Mouse (Mus musculus): ENCODE data around the gene Ppan.

The Ppan gene

DNA sequence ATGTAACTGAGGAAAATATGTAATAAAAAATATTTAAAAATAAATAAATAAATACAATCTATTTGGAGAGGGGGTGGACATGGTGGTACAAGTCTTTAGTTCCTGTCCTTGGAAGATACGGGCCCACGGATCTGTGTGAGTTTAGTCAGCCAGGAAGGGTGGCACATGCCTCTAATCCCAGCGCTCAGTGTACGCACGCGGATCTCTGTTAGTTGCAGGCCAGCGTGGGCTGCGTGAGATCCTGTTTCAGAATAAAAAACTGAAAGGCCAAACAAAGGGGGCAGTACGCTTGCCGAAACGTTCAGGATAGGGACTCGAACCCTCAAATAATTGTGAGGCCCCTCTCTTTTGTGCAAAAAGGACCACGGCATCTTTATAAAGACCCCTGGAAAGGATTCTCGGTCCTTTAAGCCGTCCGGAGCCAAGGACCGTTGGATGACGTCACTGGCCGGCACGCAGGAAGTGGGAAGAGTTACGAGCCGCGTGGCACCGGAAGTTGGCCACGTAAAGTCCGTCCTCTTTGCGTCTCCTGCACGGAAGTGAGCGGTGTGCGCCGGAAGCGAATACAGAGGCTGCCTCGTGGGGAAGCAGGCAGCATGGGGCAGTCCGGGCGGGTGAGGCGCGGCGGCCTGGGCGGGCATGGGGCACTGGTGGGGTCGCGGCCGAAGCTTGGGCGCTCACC is at the start of gene Ppan:
Gene Ppan (plus strand): TSS at position 472 of the 682 bp plus-strand sequence.
- DNase-seq (ENCODE audit: low spot score in 2 of 2) = peak; percentile 96 to 98

GRCm38 (mm10) chr9:20838931-20839330 is 49.0 kb upstream of the Ppan start:
- no peak for DNase-seq (ENCODE audit: low spot score in 2 of 2)

GRCm38 (mm10) chr9:20842211-20842610 is 45.8 kb upstream of the Ppan start:
- DNase-seq (ENCODE audit: low spot score in 2 of 2) = no peak

DNA sequence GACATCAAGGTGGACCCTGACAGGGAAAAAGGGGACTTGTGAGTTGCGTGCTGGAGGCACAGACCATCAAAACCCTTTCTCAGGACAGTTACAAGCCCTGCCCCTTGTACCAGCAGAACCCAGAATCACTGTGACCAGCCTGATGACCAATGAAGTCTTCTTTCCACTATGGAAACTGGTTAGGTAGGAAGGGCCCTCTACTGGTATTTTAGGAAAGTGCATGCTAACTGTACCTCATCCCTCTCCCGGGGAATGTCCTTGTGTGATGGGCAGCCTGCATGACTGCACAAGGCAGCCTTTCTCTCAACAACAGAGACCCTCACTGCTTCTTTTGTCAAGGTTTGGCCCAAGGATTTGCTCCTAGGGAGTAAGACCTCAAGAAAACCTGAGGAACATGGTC is 45.3 kb upstream of the Ppan start:
- peak; percentile 24 to 31 for DNase-seq (ENCODE audit: low spot score in 2 of 2)

- no peak for DNase-seq (ENCODE audit: low spot score in 2 of 2)
These were observed 37.8 kb upstream of the Ppan start for GRCm38 (mm10) chr9:20850179-20850578.

- DNase-seq (ENCODE audit: low spot score in 2 of 2) = no peak
These were observed 30.8 kb upstream of the Ppan start for GRCm38 (mm10) chr9:20857131-20857530.

DNA sequence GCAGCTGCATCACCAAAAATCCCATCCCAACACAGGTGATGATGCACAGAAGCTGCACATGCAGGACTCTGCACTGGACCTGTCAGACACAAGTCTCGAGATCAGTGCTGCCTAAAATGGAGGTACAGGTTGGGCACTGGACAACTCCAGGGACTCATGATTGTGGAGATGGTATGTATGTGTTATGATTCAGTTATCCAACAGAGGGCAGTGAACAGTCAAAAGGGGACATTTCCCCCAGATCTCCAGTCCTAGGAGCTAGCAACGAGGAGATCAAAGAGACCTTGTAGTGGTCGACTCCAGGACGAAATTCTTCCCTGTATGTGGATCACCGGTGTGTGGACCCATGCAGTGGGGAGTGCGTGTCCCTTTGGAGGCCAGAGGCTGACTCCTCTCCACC is 28.0 kb upstream of the Ppan start:
- no peak for DNase-seq (ENCODE audit: low spot score in 2 of 2)

DNA sequence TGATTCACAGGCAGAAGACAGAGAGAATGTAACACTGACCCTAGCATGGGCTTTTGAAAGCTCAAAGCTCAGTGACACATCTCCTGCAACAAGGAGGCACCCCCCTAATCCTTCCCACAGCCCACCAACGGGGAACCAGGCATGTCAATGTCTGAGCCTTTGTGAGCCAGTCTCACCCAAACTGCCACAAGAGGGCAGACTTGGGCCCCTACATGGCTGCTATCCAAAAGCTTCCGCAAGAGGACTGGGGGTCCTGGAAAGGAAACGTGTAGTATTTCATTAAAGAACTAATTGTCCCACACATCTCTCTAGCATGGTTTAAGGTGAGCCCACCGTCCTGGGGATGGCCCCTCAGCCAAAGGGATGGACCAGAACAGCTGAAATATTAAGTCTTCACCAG is 26.2 kb upstream of the Ppan start:
- peak in 1 of 2 experiments; percentile 23 for DNase-seq (ENCODE audit: low spot score in 2 of 2)

GRCm38 (mm10) chr9:20862225-20862624 is 25.8 kb upstream of the Ppan start:
- DNase-seq (ENCODE audit: low spot score in 2 of 2) = no peak

GRCm38 (mm10) chr9:20866879-20867278 is 21.1 kb upstream of the Ppan start:
- no peak for DNase-seq (ENCODE audit: low spot score in 2 of 2)

GRCm38 (mm10) chr9:20868448-20869001 is 19.4 kb upstream of the Ppan start, which contains the start of gene A230050P20Rik:
Gene A230050P20Rik, plus strand, starts transcription at chr9:20868642.
- DNase-seq (ENCODE audit: low spot score in 2 of 2) = peak; percentile 75 to 76

DNA sequence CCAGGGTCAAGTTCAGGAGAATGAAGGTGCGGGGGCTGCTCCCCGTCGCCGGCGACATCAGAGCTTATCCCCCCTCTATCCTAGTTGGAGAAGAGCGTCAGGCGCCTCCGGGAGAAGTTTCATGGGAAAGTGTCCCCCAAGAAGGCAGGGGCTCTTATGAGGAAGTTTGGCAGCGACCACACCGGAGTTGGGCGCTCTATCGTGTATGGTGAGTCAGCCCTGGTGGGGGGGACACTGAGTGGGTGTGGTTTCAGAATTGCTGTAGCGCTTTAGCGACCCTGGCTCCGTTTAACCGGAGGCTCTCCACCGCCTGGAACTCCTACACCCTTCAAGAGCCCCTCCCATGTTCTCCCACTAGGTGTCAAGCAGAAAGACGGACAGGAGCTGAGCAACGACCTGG is 18.7 kb upstream of the Ppan start:
- peak in 1 of 2 experiments; percentile 38 for DNase-seq (ENCODE audit: low spot score in 2 of 2)

GRCm38 (mm10) chr9:20870211-20871173 is 17.5 kb upstream of the Ppan start:
- no peak for DNase-seq (ENCODE audit: low spot score in 2 of 2)

- DNase-seq (ENCODE audit: low spot score in 2 of 2) = no peak
These were observed 15.0 kb upstream of the Ppan start for GRCm38 (mm10) chr9:20872991-20873390.

- DNase-seq (ENCODE audit: low spot score in 2 of 2) = no peak
These were observed 14.5 kb upstream of the Ppan start for GRCm38 (mm10) chr9:20873521-20873920.

- peak; percentile 60 to 62 for DNase-seq (ENCODE audit: low spot score in 2 of 2)
These were observed 12.8 kb upstream of the Ppan start for GRCm38 (mm10) chr9:20875021-20875790.

DNA sequence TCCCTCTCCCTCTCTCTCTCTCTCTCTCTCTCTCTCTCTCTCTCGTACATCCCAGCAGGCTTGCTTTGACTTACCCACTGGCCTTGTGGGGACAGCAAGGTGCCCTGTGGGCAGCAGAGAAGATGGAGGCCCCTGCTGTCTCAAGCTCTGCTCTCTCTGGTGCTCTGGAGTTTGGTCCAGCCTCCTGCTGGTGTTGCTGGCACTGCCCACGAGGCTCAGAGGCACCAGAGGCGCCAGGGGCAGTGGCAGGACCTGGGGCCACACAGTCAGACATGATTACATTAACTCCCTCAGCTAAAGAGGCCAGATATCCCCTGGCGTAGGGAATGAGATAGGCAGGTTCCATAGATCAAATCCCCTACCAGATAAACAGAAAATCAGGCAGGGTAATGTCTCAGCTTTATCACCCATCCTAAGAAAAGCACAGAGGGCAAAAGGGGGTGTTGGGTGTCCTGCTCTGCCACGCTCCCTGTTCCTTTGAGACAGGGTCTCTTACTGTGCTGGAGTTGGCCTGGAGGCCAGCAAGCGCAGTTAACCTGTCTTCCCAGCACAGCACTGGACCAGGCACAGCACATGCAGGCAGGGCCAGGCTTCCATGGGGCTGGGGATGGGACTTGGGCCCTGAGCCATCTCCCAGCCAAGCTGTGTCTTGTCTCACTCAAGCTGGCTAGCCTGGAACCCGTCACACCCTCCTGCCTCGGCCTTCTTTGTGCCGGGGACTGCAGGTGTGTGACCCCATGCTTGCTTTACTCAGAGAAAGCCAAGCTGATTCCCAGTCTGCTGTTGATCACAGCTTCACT is 11.5 kb upstream of the Ppan start:
- DNase-seq (ENCODE audit: low spot score in 2 of 2) = no peak

DNA sequence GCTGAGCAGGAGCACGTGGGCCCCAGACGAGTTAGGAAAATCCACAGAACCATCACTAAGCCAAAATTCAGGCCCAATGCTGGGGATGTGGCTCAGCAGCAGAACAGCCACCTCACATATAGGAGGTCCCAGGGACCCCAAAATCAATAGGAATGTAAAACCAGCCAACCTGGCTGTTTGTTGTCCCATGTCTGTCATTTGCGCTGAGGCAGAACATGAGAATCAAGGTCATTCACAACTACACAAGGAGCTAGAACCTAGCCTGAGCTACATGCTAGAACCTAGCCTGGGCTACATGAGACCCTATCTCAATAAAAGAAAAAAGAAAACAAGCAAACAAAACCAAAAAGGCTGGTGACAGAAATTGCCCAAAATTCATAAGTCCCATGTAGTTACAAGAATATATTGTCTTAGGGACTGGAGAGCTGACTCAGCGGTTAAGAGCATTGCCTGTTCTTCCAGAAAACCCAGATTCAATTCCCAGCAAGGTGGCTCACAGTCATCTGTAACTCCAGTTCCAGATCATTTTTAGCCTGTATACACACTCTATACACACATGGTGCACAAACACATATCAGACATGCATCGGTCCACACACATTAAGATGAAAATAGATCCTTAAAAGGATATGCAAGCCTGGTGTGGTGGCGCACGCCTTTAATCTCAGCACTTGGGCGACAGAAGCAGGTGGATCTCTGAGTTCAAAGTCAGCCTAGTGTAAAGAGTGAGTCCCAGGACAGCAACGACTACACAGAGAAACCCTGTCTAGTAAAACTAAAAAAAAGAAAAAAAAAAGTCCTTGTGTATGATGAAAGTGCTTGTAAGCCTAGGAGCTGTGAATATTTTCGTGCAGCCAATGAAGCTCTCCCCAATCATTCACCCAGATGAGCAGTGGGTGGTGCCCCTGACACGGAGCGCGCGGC is 10.6 kb upstream of the Ppan start:
- no peak for DNase-seq (ENCODE audit: low spot score in 2 of 2)

- DNase-seq (ENCODE audit: low spot score in 2 of 2) = peak; percentile 99 to 100
These were observed 9.8 kb upstream of the Ppan start for GRCm38 (mm10) chr9:20878041-20878709.
